Mouse (Mus musculus): ENCODE measurements around the gene Treh. TPM values are rescaled to one million over a fixed set of nuclear protein-coding genes. Genes with fewer than 3 reads are reported as not detected.

Treh gene
- polyA plus RNA-seq, 1 experiment, result 0.16 TPM

DNA sequence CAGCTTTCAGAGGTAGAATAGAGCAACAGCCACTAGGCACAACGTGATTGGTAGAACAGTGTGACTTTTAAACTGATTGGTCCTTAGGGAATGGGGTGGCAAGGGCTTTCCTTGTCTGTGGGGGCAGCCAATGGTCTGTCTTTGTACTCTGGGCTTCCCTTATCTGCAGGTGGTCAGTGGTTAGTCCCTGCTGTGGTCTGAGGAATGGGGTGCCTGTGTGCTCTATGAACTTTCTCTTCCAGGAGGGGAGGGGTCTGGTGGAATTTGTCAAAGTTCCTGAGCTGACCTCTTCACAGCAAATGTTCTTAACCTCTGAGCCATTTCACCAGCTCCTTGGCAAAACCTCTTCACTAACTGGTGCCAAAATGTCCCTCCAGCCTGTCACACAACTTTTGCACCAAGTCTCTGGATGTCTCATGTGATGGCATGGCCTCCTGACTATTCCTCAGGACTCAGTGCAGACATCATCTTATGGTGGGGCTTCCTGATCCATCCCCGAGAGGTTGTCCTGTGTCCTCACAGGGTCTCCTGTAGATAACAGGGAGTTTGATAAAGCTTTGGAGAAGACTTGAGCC is 655 bp upstream of the Treh start:
- DNase-seq (ENCODE audit: extremely low spot score in 1 of 2, low spot score in 1 of 2), result no peak

DNA sequence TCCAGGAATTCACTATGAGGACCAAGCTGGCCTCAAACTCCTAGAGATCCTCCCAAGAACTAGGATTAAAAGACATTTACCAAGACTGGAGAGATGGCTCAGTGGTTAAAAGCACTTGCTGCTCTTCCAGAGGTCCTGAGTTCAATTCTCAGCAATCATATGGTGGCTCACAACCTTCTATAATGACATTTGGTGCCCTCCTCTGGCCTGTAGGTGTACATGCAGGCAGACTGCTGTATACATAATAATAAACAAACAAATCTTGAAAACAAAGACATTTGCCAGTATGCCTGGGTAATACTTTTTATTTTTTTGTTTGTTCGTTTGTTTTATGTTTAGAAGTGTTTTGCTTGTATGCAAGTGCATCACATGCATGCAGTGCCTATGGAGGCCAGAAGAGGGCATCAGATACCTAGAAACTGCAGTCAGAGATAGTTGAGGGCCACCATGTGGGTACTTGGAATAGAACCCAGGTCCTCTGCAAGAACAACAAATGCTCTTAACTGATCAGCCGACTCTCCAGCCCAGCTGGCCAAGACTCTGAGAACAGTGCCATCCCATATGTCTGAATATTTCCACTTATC is 5.3 kb downstream of the Treh start:
- no peak for DNase-seq (ENCODE audit: extremely low spot score in 1 of 2, low spot score in 1 of 2)

DNA sequence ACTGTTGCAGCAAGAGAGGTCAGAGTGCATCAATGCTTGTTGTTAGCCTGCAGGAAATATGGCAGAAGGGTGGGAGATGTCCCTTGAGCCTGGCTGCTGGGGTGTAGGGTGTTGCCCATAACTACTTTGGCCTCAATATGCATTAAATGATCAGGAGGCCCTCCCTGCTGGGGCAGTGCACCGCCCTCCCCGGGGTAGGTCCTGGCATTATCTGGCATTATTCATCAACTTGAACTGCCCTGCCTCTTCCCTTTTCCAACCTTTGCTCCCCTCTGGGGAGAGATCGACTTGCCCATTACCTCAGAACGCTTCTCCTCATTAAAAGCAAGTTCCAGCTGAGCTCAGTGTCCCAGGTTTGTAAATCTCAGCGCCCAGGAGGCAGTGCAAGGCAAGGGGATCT is 6.5 kb downstream of the Treh start:
- no peak for DNase-seq (ENCODE audit: extremely low spot score in 1 of 2, low spot score in 1 of 2)

DNA sequence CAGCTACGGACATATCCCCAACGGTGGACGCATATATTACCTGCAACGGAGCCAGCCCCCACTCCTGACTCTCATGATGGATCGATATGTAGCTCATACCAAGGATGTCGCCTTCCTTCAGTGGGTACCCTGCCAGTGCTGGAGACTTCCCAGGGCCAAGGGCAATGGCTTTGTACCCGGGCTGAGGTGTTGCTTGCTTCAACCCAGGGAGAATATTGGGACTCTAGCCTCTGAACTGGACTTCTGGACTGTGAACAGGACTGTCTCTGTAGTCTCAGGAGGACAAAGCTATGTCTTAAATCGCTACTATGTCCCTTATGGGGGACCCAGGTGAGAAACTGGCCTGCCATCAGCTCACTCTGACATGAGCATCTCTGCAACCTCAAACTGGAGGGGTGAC is 10.0 kb downstream of the Treh start:
- DNase-seq (ENCODE audit: extremely low spot score in 1 of 2, low spot score in 1 of 2), result no peak

DNA sequence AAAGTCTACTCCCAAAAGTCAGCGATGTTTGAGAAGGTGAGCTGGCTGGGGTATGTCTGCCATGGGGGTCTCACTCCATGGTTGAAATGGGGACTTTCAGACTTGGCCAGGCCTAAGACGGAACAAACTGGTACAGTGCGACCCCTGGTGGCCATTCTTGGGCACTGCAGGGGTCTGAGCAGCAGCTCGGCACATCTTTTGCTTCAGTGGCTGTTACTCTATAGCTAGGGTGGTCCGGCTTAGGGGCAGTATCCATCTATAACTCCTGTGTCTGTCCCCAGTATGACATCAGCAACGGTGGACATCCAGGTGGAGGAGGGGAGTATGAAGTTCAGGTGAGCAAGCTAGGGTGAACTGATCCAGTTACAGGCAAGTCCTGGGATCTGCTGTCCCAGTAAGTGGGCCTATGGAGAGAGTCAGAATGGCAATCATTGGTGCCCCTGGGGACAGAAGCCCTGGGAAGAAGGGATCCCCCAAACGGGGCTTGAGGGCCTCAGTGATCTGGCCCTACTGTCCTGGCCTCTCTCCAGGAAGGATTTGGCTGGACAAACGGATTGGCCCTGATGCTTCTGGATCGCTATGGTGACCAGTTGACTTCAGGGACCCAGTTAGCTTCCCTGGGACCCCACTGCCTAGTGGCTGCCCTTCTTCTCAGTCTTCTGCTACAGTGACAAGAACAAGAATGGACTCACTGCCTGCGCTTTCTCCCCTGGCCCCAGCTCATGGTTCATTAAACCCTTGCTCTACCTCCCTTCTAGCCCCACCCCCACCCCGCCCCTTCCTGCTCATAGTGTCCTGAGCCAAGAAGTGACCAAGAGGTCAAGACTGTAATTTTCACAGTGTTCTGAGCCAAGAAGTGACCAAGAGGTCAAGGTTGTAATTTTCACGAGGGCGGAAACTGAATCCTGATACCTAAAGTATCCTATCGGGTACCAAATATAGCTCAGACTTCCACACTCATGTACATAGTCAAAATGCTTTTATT is 12.6 kb downstream of the Treh start:
- peak in 1 of 2 experiments; percentile 77 for DNase-seq (ENCODE audit: extremely low spot score in 1 of 2, low spot score in 1 of 2)

DNA sequence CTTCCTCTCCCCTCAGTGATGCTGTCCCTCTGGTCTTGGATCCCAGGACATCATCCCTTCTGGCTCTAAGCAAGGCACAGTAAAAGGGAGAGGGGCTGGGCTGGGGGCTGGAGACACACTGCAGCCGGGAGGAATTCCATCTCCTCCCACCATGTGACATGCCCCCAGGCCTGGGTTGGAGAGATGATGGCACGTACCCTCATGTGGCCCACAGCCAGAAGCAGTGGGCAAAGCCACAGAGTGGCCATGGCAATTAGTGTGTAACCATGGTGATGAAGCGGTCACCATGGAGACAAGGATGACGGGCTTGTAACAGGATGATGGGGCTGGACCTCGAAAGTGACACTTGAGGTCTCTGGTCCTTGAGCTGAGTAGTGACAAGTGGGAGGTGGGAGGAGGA is 13.6 kb downstream of the Treh start:
- no peak for DNase-seq (ENCODE audit: extremely low spot score in 1 of 2, low spot score in 1 of 2)

DNA sequence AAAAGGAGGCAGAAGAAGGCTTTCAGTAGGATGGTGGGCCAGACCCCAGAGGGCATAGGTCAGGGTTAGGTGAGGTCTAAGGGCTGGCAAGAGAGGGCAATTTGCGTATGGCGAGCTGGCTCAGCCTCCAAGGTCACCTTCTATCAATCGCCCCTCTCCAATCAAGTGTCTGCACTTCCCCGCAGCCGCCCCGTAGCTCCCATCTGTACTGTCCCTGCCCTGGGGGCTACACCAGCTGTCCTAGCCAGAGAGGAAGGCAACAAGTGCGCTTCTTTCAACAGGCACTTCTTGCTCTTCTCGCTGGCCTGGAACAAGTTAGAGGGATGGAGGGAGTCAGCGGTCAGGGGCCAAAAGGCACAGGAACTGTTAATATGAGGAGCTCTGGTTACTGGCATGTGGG is 15.0 kb downstream of the Treh start:
- DNase-seq (ENCODE audit: extremely low spot score in 1 of 2, low spot score in 1 of 2), result no peak

DNA sequence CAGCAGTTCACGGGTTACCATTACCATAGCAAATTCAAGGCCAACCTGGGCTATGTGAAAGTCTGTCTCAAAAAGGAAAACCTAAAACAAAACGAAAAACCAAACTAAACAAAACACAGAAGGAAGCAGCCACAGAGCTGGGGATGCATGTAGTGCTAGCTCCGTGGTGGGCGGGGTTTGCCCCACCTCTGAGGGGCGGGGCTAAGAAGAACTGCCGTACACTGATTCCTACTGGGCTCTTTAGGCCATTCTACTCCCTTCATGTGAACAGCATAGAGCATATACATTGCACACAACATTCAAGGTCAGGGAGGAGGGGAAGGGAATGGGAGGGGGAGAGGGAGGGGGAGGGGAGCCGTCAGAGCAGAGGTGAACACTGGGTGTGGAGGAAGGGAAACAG is 17.6 kb downstream of the Treh start:
- no peak for DNase-seq (ENCODE audit: extremely low spot score in 1 of 2, low spot score in 1 of 2)

DNA sequence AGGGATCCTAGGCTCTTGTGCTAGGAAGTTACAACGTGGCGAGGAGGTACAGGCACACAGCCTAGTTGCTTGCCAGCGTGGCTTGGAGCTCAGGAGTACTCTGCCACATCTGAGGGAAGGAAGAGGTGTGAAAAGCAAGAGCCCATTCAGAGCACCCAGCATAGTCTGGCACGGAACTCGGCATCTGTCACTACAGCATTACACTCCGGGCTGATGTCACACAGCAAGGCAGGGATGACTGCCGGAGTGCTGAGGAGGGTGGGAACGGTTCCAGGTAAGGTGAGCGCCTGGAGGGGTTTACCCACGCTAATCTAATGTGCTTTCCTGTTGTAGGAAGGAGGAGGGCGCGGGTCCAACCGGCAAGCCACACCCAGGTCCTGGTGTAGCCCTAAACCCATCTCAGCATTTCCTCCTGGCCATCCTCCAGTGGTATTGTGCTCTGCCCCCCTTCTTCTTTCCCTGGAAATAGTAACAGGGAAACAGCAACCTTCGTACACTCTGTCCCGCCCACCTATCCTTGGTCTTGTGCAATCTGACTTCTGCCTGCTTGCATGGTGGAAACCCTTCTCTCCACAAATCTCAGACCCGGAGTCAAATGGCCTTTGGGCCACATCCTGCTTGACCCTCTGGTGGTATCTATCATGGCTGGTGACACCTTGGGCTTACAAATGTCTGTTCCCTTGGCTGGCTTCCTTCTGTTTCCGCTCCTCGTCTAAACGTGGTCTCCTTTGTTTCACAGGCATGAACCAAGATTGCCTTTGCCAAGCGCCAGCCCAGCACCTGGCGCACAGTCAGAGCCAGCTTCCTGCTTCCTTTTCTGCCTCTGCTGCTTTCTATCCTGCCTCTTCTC is 18.9 kb downstream of the Treh start:
- peak; percentile 75 to 85 for DNase-seq (ENCODE audit: extremely low spot score in 1 of 2, low spot score in 1 of 2)

DNA sequence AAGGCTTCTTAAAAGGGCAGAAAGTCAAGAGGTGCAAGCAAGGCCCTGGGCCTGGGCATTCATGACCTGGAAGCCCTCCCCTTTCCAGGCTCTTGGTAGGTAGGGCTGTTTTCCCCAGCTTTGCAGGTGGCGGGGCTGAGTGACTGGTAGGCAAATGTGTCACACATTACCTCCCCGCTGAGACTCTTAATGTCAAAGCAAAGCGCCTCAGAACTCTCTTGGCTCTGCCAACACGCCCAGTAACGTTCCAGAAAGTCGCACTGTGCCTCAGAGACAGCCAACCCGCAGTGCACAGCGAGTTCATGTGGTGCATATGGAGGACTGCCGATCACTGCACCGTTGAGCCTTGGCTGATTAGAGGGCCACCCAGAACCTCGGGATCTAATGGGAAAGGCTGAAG is 20.0 kb downstream of the Treh start:
- DNase-seq (ENCODE audit: extremely low spot score in 1 of 2, low spot score in 1 of 2), result no peak

DNA sequence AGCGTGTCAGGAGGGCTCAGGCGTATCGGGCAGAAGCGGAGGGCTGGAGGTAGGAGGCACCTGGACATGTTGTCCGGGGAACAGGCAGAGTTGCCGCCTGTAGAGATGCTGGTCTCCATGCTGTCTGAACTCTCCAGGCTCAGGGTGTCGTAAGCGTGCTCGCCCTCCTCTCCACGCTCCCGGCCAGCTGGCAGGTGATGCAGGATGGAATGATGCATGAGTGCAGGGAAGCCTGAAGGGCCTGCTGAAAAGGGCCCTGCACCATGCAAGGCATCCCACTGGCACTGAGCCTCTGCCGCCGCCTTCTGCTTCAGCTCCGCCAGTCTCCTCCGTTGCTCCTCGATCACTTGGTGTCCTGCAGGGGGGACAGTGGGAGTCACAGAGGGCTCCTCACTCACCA is 24.8 kb downstream of the Treh start:
- DNase-seq (ENCODE audit: extremely low spot score in 1 of 2, low spot score in 1 of 2), result no peak

DNA sequence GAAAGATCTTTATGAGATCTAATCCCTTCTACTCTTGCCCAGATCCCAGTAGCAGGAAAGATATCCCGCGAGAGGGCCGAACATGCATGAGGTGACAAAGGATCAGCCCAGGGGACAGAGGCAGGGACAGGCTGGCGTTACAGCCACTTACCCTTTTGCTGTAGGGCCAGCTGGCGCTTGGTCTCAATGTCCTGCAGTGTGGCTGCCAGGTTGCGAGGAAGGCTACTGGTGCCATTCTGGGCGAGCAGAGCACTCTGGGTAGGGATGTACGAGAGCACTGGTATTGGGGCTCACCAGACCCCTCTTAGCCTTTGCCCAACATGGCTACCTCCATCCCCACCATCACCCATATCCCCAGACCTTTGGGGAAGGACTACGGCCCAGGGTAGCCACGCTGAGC is 26.2 kb downstream of the Treh start:
- no peak for DNase-seq (ENCODE audit: extremely low spot score in 1 of 2, low spot score in 1 of 2)

DNA sequence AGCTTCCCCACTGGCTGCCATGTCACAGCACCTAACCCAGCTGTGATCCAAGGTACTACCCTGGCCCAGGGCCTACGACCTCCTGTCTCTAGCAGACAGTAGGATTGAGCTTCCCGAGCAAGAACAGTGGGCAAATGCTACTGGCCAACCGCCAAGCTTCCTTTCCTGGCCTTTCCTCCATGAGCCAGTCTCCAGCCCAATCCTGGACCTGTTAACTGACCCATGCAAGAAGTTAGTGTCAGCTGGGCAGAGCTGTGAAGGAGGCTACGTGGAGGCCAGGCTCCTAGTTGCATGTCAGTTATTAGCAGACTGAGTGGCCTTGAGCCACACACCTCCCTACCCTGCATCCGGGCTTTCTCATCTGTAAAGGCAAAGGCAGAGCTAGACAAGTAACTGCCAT is 26.7 kb downstream of the Treh start:
- no peak for DNase-seq (ENCODE audit: extremely low spot score in 1 of 2, low spot score in 1 of 2)

DNA sequence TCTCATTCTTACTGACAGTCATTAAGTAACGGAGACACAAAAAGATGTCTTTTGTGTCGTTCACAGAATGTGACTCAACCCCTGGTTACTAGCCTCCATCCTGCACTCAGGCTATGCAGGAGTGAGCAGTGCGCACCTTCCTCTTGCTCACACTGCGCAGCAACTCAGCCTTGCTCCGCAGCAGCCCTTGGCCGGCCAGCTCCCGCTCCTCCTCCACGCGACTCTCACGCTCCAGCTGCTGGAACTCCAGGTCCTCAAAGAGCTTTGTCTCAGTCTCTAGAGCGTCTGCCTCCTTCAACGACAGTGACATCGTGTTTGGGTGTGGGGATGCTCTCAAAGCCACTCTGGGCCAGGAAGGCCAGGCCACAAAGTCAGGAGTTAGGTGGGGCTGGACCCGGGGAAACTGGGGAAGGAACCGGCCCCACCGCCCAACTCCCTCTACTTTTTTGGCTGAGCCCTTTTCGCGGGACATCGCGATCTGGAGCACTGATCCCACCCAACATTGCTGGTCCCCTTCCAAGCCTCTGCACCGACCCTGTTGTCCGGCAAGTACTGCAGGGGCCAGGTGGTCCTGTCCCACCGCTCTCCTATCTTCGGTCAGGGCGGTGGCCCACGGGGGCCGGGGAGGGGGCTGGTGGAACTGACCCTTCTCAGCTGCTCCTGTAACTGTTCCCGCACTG is 34.9 kb downstream of the Treh start:
- no peak for DNase-seq (ENCODE audit: extremely low spot score in 1 of 2, low spot score in 1 of 2)

DNA sequence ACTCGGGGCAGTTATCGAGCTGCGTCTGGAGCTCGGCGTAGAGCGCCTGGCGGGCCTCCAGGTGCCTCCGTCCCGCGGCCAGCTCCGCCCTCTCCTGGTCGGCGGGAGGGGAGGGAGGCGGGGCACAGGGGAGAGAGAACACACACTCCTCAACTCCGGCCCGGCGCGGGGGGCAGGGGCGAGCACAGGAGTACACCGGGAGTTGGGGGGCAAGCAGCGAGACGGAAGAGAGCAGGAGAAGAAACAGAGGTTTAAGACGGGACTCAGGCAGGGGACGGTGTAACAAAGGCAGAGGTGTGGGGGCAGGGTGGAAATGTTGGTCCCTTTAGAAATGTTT is 35.4 kb downstream of the Treh start:
- peak in 1 of 2 experiments; percentile 36 for DNase-seq (ENCODE audit: extremely low spot score in 1 of 2, low spot score in 1 of 2)

DNA sequence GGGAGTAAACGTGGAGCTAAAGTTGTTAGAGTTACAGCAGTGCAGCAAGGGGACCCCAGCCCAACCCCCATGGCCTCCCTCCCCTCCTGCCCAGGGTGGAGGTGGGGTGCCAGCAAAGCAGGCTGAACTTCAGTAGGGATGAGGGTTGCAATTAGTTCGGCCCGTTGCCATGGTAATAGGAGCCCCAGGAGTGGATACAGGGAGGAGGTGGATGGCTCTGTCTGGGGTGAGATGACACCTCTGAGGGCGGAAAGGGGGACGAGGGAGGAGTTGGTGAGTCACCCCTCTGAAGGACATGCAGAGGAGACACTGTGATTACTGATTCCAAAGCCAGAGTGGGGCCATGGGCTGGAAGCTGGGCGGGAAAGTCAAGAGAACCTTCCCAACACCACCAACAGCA is 35.9 kb downstream of the Treh start:
- peak in 1 of 2 experiments; percentile 60 for DNase-seq (ENCODE audit: extremely low spot score in 1 of 2, low spot score in 1 of 2)

DNA sequence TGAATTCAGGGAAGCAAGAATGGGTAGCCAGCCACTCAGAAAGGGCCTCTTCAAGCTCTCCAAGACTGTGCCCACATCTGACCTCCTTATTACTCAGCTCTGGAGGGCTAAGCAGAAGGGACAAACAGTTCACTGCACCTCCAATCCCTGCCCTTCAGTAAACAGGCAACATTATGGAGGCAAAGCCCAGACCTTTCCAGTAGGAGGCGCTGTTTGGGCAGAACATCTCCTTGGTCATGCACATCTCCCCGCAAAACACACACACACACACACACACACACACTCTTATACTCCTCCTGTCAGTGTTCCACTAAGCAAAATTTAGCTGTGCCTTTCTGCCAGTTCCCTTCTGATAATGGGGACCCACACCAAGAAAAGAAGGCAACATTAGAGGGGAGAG is 36.6 kb downstream of the Treh start:
- DNase-seq (ENCODE audit: extremely low spot score in 1 of 2, low spot score in 1 of 2), result peak in 1 of 2 experiments; percentile 40

DNA sequence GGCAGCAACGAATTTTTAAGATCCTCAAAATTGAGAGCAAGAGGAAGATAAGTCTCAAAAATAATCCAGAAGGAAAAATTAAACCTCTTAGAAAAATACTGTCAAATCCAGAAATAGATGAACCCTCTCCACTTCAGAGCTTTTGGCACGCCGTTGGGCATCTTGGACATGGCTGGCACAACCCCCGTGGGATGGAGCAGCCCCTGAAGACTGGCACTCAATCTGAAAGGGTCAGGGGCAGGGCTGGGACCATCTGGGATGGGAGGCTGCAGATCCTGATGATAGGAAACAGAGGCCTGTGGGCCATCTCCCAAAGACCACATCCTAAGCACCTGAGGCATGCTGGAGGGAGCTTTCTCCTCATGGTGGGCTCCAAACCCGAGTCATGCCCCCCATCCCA is 37.2 kb downstream of the Treh start:
- DNase-seq (ENCODE audit: extremely low spot score in 1 of 2, low spot score in 1 of 2), result no peak

DNA sequence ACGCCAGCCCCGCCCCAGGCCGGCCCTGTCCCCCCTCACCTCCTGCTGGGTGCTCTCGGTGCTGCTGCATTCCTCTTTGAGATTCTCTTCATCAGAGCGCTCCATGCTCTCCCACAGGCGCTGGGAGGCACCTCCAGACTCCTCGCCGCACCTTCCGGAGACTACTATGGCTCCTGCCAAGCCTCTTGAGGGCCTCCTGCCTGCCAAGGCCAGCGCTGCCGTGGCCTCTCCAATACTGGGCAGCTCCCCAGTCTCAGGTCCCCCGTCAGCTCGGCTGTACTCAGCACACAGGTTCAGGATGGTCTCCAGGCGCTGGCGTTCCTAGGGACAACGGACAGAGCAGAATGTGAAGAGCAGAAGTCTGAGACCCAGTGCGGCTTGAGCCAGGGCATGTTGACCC is 38.6 kb downstream of the Treh start:
- no peak for DNase-seq (ENCODE audit: extremely low spot score in 1 of 2, low spot score in 1 of 2)

DNA sequence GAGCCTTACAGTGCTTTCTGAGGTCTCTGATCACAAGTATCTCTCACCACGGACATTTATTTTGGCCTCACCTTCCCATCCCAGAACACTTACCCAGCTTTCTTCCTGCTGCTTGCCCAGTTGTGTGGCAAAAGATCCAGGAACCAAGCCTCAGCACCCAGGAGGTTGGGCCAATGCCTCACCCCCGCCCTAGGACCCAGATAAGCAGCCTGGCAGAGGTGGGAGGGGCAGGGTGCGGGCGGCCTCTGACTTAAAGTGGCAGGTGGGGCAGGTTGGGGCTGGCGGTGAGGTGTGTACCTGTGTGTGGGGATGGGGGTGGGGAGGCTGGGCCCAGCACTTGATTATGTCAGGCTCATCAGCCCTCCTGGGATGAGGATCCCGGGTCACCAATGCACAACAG is 40.0 kb downstream of the Treh start:
- no peak for DNase-seq (ENCODE audit: extremely low spot score in 1 of 2, low spot score in 1 of 2)
